ENCODE assay signal across 15 mouse cellular contexts in genomic region chr7:58736841-58737547, GRCm38 (mm10).
DNase-seq lines count a peak whose midpoint lies in the region; ATAC-seq and TF ChIP-seq lines count a peak whose summit lies in the region.
"Had no signal": no experiment of that assay in that cellular context is flagged by ENCODE, and none has a peak within 500 bp of the region (broad histone marks: within the 10 kb centered on the region; RNA-seq: fewer than 3 reads in every experiment).

No protein-coding gene starts in this region.

- no peaks in the 10 kb centered on the region for H3K27me3 ChIP-seq in kidney, embryonic 14.5 days (ENCODE audit: control insufficient read depth, insufficient read depth, low read length)
- H3K27me3 ChIP-seq in lung, postnatal 0 days (replicated peaks; ENCODE audit: insufficient read depth, low read length): no peaks in the 10 kb centered on the region
- no peaks in the 10 kb centered on the region for H3K27me3 ChIP-seq in forebrain, embryonic 14.5 days (replicated peaks; ENCODE audit: control insufficient read depth, insufficient read depth, low read length)
- H3K27me3 ChIP-seq: embryonic facial prominence, embryonic 15.5 days; forebrain, embryonic 15.5 days; intestine, embryonic 15.5 days had no signal

- H3K36me3 ChIP-seq in kidney, embryonic 14.5 days (ENCODE audit: control insufficient read depth, insufficient read depth, low read length): no peaks in the 10 kb centered on the region
- H3K36me3 ChIP-seq in lung, postnatal 0 days (ENCODE audit: insufficient read depth, low read length): no peaks in the 10 kb centered on the region
- no peaks in the 10 kb centered on the region for H3K36me3 ChIP-seq in forebrain, embryonic 14.5 days (ENCODE audit: control insufficient read depth, insufficient read depth, low read length)
- H3K36me3 ChIP-seq: embryonic facial prominence, embryonic 15.5 days; forebrain, embryonic 15.5 days; hindbrain, embryonic 10.5 days; intestine, embryonic 15.5 days had no signal

- peaks cover 5% of the 10 kb centered on the region; the same call in 1 of the 2 replicates for H3K4me1 ChIP-seq in kidney, embryonic 14.5 days (ENCODE audit: control insufficient read depth, insufficient read depth, low read length)
- H3K4me1 ChIP-seq in lung, postnatal 0 days (ENCODE audit: insufficient read depth, low read depth, low read length): no peaks in the 10 kb centered on the region
- no peaks in the 10 kb centered on the region for H3K4me1 ChIP-seq in forebrain, embryonic 14.5 days (ENCODE audit: control insufficient read depth, insufficient read depth, low read length)
- H3K4me1 ChIP-seq: forebrain, embryonic 15.5 days had no signal

- no peak overlapping the region for H3K9ac ChIP-seq in kidney, embryonic 14.5 days (ENCODE audit: low read depth, low read length)
- no peak overlapping the region for H3K9ac ChIP-seq in lung, postnatal 0 days (replicated peaks; ENCODE audit: low read depth)
- no peak overlapping the region for H3K9ac ChIP-seq in forebrain, embryonic 14.5 days (ENCODE audit: low read length)
- H3K9ac ChIP-seq: embryonic facial prominence, embryonic 15.5 days; forebrain, embryonic 15.5 days; intestine, embryonic 15.5 days had no signal

- peak; percentile 95 for ATAC-seq in kidney, embryonic 14.5 days (ENCODE audit: low FRiP score, low TSS enrichment)
- peak; percentile 47; the same call in 1 of the 2 replicates for ATAC-seq in lung, postnatal 0 days
- ATAC-seq in forebrain, embryonic 14.5 days: no peak
- ATAC-seq: forebrain, embryonic 15.5 days; intestine, embryonic 15.5 days had no signal

- no peak for TF ChIP-seq EP300 in lung, postnatal 0 days (IDR thresholded peaks at IDR 0.05)

- no peak overlapping the region for H3K4me2 ChIP-seq in kidney, embryonic 14.5 days (replicated peaks; ENCODE audit: low read depth, low read length)
- no peak overlapping the region for H3K4me2 ChIP-seq in lung, postnatal 0 days (replicated peaks; ENCODE audit: low read depth, low read length)
- no peak overlapping the region for H3K4me2 ChIP-seq in forebrain, embryonic 14.5 days (ENCODE audit: low read length)
- H3K4me2 ChIP-seq: embryonic facial prominence, embryonic 15.5 days; forebrain, embryonic 15.5 days; heart, embryonic 11.5 days; intestine, embryonic 15.5 days had no signal

- H3K27ac ChIP-seq in kidney, embryonic 14.5 days (ENCODE audit: low read depth, low read length): no peak overlapping the region; the same call in 1 of the 2 replicates
- no peak overlapping the region for H3K27ac ChIP-seq in lung, postnatal 0 days (ENCODE audit: low read length)
- no peak overlapping the region for H3K27ac ChIP-seq in forebrain, embryonic 14.5 days (ENCODE audit: low read depth, low read length)
- H3K27ac ChIP-seq: embryonic facial prominence, embryonic 15.5 days; forebrain, embryonic 15.5 days; hindbrain, embryonic 10.5 days; intestine, embryonic 15.5 days; macrophage had no signal

- no peaks in the 10 kb centered on the region for H3K9me3 ChIP-seq in kidney, embryonic 14.5 days (ENCODE audit: control insufficient read depth, low read length)
- no peaks in the 10 kb centered on the region for H3K9me3 ChIP-seq in lung, postnatal 0 days (ENCODE audit: low read length)
- H3K9me3 ChIP-seq in forebrain, embryonic 14.5 days (replicated peaks; ENCODE audit: control insufficient read depth, low read length): no peaks in the 10 kb centered on the region
- H3K9me3 ChIP-seq: embryonic facial prominence, embryonic 15.5 days; forebrain, embryonic 15.5 days; hindbrain, embryonic 10.5 days; intestine, embryonic 15.5 days had no signal

- no peak overlapping the region for H3K4me3 ChIP-seq in kidney, embryonic 14.5 days (ENCODE audit: low read length)
- no peak overlapping the region for H3K4me3 ChIP-seq in lung, postnatal 0 days (ENCODE audit: low read depth, low read length)
- H3K4me3 ChIP-seq in forebrain, embryonic 14.5 days (ENCODE audit: low read depth, low read length): no peak overlapping the region
- H3K4me3 ChIP-seq: embryonic facial prominence, embryonic 15.5 days; forebrain, embryonic 15.5 days; hindbrain, embryonic 10.5 days; intestine, embryonic 15.5 days had no signal

- no peak for TF ChIP-seq CTCF in lung, postnatal 0 days (IDR thresholded peaks at IDR 0.05)

- DNase-seq in kidney, adult 9 months: no peak
- peak; percentile 48 for DNase-seq in lung, postnatal 0 days (ENCODE audit: low spot score)
- no peak for DNase-seq in lung, postnatal 25 days (ENCODE audit: low spot score)
- DNase-seq in T-cell, adult 2 months (ENCODE audit: low spot score): peak; percentile 12
- DNase-seq in mesoderm, embryonic 11.5 days (ENCODE audit: low read depth, low spot score): peak; percentile 58
- no peak for DNase-seq in forebrain, embryonic 14.5 days (ENCODE audit: low spot score)
- no peak for DNase-seq in adrenal gland, postnatal 36 days
- DNase-seq: cerebellum, postnatal 10 days had no signal

- WGBS in kidney, embryonic 14.5 days: 19% methylated on average over 3 of the region's 3 CpGs
- WGBS in lung, postnatal 0 days: 65% methylated on average over 3 of the region's 3 CpGs
- WGBS in forebrain, embryonic 14.5 days: 95% methylated on average over 3 of the region's 3 CpGs

Comparison
In these comparisons a context has a peak if more than half of its experiments do, and no peak if none do; other contexts are left out.
1. DNase-seq: peak in lung, postnatal 0 days (single experiment), T-cell, adult 2 months (single experiment) and mesoderm, embryonic 11.5 days (single experiment); none in kidney, adult 9 months (single experiment), lung, postnatal 25 days (single experiment), forebrain, embryonic 14.5 days (single experiment) and adrenal gland, postnatal 36 days (0 of 2).